Mouse (Mus musculus) kidney, adult 2 months (tissue): ENCODE data around the gene Cbln1.

Source experiments
- CTCF ChIP-seq: fragments of 200-500 bp; conservative IDR thresholded peaks from 2 replicates; pipeline ENCODE4 v1.5.1; 2011; ENCODE audit warnings: low read depth, mild to moderate bottlenecking, control low read depth, low read length, moderate library complexity, mixed read lengths; ENCODE audit not compliant: insufficient read depth, insufficient read length
- POLR2A ChIP-seq: fragments of 200-500 bp; IDR thresholded peaks from one replicate; pipeline ENCODE4 v1.6.1; 2011; ENCODE audit warnings: low read depth, low read length, control low read depth

DNA sequence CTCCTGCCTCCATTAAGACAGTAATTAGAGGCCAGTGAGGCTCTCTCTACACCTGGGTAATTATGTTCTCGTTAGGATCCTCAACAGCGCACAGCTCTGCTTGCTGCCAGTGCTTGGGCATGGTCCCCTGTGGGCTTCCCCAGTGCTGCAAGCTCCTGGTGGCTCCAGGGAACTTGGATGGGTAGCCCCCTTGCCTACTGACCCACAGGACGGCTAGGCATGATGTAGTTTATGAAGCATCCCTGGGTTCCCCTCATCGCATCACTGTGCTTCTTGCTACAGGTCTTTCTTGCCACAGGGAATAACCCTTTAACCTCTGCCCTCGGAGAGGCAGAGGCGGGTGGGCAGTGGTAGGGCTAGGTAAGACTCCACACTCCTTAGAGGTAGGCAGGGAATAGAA lies 6.1 kb downstream of the Cbln1 start:
- TF ChIP-seq POLR2A (no peak), CTCF (no peak)
